Mouse (Mus musculus): ENCODE results near the gene Gnmt.
A peak's percentile ranks its signal among the peaks of the same experiment; 100 is the strongest.

Gnmt gene

GRCm38 (mm10) chr17:46742986-46743385 lies 14.0 kb upstream of the Gnmt start:
- DNase-seq (ENCODE audit: low read depth, low spot score) = no peak

- no peak for DNase-seq (ENCODE audit: low read depth, low spot score)
Observed at GRCm38 (mm10) chr17:46741305-46741704, 12.3 kb upstream of the Gnmt start.

- DNase-seq (ENCODE audit: low read depth, low spot score) = peak; percentile 81
Observed at GRCm38 (mm10) chr17:46736160-46736559, 7.2 kb upstream of the Gnmt start.

- DNase-seq (ENCODE audit: low read depth, low spot score) = no peak
Observed at GRCm38 (mm10) chr17:46735287-46735686, 6.3 kb upstream of the Gnmt start.

- DNase-seq (ENCODE audit: low read depth, low spot score) = no peak
Observed at GRCm38 (mm10) chr17:46734055-46734454, 5.1 kb upstream of the Gnmt start.

GRCm38 (mm10) chr17:46728496-46728895 lies 472 bp downstream of the Gnmt start:
- DNase-seq (ENCODE audit: low read depth, low spot score) = peak; percentile 57

GRCm38 (mm10) chr17:46728021-46728420 lies 947 bp downstream of the Gnmt start:
- peak; percentile 89 for DNase-seq (ENCODE audit: low read depth, low spot score)

- DNase-seq (ENCODE audit: low read depth, low spot score) = no peak
Observed at GRCm38 (mm10) chr17:46727271-46727670, 1.7 kb downstream of the Gnmt start.

GRCm38 (mm10) chr17:46725731-46726645 lies 3.0 kb downstream of the Gnmt start:
- no peak for DNase-seq (ENCODE audit: low read depth, low spot score)

GRCm38 (mm10) chr17:46725273-46725672 lies 3.7 kb downstream of the Gnmt start:
- peak; percentile 87 for DNase-seq (ENCODE audit: low read depth, low spot score)

GRCm38 (mm10) chr17:46724477-46725084 lies 4.4 kb downstream of the Gnmt start:
- DNase-seq (ENCODE audit: low read depth, low spot score) = no peak

- no peak for DNase-seq (ENCODE audit: low read depth, low spot score)
Observed at GRCm38 (mm10) chr17:46721077-46721476, 7.9 kb downstream of the Gnmt start.

- DNase-seq (ENCODE audit: low read depth, low spot score) = peak; percentile 85
Observed at GRCm38 (mm10) chr17:46714756-46715481, 14.0 kb downstream of the Gnmt start.

GRCm38 (mm10) chr17:46713849-46714248 lies 15.1 kb downstream of the Gnmt start:
- no peak for DNase-seq (ENCODE audit: low read depth, low spot score)

GRCm38 (mm10) chr17:46712442-46712841 lies 16.5 kb downstream of the Gnmt start:
- no peak for DNase-seq (ENCODE audit: low read depth, low spot score)

- peak; percentile 49 for DNase-seq (ENCODE audit: low read depth, low spot score)
Observed at GRCm38 (mm10) chr17:46711612-46712271, 17.2 kb downstream of the Gnmt start.

- DNase-seq (ENCODE audit: low read depth, low spot score) = peak; percentile 97
Observed at GRCm38 (mm10) chr17:46710959-46711597, 17.9 kb downstream of the Gnmt start, which contains the start of gene Pex6. Pex6 (plus strand) TSS chr17:46711463.

- no peak for DNase-seq (ENCODE audit: low read depth, low spot score)
Observed at GRCm38 (mm10) chr17:46706375-46707089, 22.4 kb downstream of the Gnmt start.

GRCm38 (mm10) chr17:46704887-46705835 lies 23.8 kb downstream of the Gnmt start, which contains the start of gene Ppp2r5d:
Ppp2r5d (minus strand) TSS chr17:46705111.
- peak; percentile 100 for DNase-seq (ENCODE audit: low read depth, low spot score)

Data from R1 (cell line).